Mouse (Mus musculus): ENCODE data around the gene Vrtn.

Gene Vrtn

DNA sequence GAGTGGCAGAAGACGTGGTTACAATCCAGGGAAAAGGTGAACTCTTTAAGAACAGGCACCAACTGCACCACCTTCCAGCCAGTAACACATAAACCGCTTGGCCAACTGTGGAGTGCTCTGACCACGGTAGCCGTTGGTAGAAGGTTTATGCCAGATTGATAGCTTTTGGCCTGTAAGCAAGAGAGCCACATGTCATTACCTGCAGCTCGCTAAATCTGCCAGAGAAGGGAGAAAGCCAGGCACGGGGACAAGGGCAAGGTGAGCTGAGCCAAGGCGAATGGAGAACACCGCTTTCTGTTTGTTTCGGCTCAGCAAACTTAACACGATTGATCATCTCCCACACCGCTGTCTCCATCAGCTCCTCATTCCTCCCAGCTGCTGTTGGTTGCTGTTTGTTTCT lies 48.2 kb downstream of the Vrtn start:
- DNase-seq (ENCODE audit: low spot score): no peak

DNA sequence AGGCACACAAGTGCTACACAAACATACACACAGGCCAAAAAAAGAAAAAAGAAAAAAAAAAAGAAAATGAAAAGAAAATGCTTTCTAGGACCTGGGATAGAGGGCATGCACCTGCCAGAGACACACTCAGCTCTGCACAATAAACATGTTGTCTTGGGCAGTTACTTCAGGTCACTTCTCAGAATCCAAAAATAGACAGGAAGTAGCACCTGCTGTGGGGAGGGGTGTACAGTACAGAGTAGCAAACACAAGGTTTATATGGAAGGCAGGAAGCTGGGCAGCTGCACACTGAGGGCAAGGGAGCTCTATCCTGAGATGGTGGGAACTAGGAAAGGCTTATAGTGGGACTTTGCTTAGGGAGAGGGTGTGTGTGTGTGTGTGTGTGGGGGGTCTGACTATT lies 50.5 kb downstream of the Vrtn start:
- DNase-seq (ENCODE audit: low spot score): no peak

DNA sequence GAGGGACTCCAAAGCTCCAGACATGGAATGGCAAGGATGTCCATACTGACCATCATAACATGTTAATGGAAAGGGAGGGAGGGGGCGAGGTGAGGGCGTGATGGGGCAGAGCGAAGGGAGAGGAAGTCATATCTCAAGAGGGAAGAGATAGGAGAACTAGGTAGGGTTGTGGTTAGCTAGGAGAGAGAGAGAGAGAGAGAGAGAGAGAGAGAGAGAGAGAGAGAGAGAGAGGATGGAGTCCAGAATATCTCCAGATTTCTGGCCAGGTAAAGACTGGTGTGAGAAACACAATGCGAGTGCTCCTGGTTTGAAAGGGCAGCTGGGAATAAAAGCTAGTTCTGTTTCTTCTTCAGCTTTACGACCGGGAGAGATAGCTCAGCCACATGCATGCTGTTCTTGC lies 51.3 kb downstream of the Vrtn start:
- no peak for DNase-seq (ENCODE audit: low spot score)

DNA sequence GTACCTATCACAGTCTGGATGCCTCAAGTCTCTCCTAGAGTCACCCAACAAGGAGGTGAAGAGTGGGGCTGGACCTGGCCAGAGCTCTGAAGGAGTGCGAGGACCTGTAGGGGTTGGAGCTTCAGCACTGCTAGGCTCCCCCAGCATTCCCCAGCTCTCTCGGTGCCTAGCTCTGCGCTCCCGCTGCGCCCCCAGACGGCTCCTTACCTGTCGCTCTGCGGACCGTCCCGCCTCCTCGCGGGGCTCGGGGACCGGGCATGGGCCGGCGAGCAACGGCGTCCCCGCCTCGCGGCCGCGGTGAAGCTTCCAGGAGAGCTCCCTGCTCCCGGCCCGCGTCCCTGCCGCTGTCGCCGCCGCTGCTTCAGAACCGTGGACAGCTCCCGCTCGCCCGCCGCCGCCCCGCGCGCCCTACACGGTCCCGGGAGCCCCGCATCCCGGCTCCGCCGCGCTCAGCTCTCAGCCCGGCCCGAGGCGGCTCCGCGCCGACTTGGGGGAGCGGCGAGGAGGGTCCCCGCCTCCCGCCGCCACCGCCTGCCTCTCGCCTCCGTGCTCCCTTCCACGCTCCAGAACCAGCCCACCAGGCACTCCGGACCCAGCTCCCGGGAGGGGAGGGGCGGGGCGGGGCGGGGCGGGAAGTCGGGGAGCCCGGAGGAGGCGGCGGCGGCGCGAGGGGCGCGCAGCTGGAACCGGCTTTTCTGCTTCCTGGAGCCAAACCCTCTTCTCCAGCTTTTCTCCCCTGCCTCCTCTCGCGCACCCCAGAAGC lies 57.7 kb downstream of the Vrtn start, which contains the start of gene Syndig1l:
TSS of gene Syndig1l (minus strand) at position 513 of the 763 bp plus-strand sequence.
- DNase-seq (ENCODE audit: low spot score): peak; percentile 87

Measured in ovary, postnatal 36 days (tissue).